Mouse (Mus musculus) activated CD4-positive, CD25-positive, alpha-beta regulatory T cell, adult 4 months (primary cell): ENCODE measurements at regions not wholly inside any gene's neighbourhood (a gene's known extent, or its start where the extent isn't known, plus 50 kb on each side); places are given as distances from the start of the nearest gene placed in this dataset.
A peak's percentile ranks its signal among the peaks of the same experiment; 100 is the strongest.

Source experiments
- ATAC-seq: one replicate; pipeline ENCODE4 v1.8.0; 2017

GRCm38 (mm10) chr6:41121641-41122040 is 86.3 kb upstream of the 2210010C04Rik start:
- no peak for ATAC-seq

DNA sequence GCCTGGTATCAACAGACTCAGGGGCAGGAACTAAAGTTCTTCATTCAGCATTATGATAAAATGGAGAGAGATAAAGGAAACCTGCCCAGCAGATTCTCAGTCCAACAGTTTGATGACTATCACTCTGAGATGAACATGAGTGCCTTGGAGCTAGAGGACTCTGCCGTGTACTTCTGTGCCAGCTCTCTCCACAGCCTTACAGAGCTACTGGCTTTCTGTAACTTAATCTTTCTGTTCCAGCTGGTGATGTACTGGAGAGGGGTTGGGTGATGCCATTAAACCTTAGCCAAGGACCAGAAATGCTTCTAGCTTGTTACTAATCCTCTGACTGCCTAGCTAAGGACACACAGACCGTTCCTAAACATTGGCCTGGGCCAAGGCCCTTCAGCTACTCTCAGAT is 83.9 kb upstream of the 2210010C04Rik start:
- no peak for ATAC-seq

DNA sequence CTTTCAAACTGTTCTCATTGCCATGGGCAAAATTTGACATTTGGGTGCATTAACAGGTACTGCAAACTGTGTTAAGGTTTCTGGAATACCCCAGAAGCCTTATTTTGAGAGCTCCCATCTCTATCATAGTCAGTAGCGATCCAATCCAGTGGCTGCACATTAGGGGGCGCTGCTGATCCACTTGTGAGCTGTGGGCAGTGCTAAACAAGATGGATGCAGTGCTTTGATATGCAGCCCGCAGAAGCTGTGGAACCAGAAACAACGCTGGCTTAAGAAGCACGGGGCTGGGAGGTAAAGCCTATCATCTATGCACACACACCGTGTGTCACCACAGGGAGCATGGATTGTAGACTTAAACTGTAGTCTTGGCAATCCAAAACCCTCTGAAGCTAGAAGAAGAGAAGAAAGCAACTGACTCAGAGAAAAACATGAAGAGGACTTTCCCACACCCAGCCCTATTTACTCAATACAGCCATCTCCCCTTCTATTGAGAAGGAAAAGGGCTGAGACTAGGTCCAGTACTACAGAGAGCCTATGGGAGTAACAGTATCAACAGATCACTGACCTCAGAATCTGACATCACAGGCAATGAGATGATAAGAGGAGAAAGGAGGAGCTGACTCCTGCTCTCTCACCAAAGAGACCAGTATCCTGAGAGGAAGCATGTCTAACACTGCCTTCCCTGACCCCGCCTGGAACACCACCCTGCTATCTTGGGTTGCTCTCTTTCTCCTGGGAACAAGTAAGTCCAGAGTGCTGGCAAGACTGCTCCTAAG is 83.1 kb upstream of the 2210010C04Rik start:
- peak; percentile 52 for ATAC-seq

DNA sequence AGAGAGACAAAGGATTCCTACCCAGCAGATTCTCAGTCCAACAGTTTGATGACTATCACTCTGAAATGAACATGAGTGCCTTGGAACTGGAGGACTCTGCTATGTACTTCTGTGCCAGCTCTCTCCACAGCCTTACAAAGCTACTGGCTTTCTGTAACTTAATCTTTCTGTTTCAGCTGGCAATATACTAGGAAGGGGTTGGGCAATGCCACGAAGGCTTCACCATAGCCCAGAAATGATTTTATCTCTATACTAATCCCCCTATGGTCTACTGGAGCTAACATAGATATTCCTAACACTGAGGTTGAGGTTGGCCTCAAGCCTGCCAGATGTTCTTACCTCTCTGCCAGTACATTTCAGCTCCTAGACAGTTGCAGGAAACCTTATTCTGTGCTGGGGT is 78.6 kb upstream of the 2210010C04Rik start:
- ATAC-seq = no peak

DNA sequence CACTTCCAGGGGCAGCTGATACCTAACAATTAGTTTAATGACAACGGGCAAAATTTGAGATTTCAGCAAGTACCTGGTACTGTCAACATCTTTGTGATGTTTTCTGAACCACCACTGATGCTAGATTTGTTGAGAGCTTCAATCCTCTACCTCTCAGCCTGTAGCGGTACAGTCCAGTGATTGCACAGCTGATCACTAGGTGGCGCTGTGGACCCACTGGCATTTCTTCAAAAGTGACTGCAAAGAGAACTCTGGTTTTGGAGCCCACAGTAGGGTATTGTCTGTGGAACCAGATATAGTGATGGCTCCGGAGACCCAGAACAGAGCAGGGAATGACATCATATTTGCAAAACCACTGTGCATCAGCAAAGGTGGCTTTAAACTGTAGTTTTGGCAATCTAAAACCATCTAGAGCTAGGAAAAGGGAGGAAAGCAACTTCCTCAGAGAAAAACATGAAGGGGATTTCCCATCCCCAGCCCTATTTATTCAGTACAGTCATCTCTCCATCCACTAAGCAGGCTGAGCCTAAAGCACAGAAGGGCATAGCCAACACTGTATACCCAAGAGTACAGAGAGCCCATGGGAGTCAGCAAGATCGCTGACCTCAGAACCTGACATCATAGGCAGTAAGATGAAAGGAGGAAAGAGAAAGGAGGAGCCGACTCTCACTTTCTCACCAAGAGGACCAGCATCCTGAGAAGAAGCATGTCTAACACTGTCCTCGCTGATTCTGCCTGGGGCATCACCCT is 77.7 kb upstream of the 2210010C04Rik start:
- peak; percentile 80 for ATAC-seq

DNA sequence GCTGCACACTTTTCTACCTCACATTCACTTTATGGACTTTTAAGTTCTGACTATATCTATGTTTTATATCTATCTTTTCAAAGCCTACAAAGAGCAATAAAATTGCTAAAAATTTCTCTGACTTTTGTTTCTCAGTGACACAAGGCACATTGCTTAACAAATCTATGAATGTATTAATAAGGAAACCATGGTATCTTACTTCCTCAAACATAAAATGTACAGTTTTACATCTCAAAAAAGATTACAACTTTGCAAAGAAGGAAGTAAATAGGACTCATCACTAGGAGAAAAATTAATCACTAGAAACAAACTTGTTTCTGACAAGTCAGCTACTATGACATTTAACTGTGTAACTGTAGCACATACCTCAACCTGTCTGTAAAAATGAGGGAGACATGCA is 76.5 kb upstream of the 2210010C04Rik start:
- ATAC-seq = no peak

DNA sequence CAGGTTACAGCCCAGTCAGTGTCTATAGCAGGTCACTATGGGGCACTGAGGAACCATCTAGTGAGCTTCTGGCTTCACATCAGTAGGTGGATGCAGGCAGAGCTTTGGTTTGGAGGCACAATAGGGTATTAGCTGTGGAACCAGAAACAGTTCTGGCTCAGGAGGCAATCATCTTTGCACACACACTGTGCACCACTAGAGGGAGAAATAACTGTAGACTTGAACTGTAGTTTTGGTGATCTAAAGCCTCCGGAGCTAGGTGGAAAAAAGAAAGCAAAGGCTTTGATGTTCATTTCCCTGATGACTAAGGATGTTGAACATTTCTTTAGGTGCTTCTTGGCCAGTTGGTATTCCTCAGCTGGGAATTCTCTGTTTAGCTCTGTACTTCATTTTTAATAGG is 73.6 kb upstream of the 2210010C04Rik start:
- peak; percentile 18 for ATAC-seq

GRCm38 (mm10) chr6:41103689-41104400 is 68.5 kb upstream of the 2210010C04Rik start:
- ATAC-seq = peak; percentile 59

DNA sequence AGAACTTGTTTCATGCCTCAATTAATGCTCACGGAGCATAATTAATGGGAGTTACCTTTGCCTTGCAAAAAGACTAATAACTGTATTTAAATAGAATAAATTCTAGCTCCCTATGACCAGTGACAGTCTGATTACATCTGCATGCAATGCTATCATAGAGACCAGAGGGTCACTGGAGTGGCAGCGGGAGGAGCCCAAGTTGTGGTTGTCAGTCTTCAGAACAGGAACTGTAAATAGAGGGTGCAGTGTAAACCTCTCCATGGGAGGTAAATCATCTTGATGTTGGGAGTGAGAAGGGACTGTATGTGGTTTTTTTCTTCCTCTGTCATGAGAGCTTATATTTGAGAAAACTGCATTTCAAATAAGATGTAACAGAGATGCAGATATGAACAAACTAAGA is 66.7 kb upstream of the 2210010C04Rik start:
- no peak for ATAC-seq

- ATAC-seq = no peak
Measured at GRCm38 (mm10) chr6:41100258-41100657, 64.9 kb upstream of the 2210010C04Rik start.

DNA sequence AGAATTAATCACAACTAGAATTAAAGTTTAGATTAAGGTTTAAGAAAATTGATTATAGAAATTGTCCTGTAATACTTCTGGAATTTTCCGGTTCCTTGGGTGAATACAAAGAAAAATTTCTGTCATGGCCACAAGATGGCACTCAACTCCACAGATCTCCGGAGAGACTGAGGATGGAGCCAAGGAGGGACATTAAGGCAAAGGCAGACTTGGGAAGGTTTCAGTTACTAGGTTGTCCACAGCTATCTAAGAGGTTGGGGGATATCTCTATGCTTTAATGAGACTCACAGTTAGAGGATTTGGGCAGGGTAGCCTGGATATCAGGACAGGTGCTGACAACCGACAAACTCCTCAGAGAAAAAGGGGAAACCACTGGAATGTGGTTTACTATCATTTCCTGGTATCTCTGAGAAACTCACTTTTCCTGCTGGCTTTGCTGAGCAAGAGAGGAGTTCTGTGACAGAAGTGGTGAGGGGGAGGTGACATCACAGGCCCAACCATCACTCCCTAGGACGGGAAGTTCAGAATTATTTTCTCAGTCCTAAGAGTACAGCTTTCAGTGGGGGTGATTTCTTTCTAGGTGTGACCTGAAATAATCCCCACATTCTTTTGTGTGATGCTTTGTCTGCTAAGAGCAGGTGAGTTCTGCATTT is 56.0 kb upstream of the 2210010C04Rik start:
- ATAC-seq = peak; percentile 36
